Mouse (Mus musculus) liver, embryonic 14.5 days (tissue): ENCODE results near the gene Fam76a.
"Not testable (repeated sequence)": the region's sequence is repeated elsewhere in the genome, so short reads cannot be mapped to it uniquely, and the experiment has no call there.

ENCODE experiments used
- CTCF ChIP-seq: IDR thresholded peaks from 2 replicates; pipeline ENCODE4 v1.5.1; 2016; ENCODE audit warnings: antibody characterized with exemption, low read depth, control low read depth
- EP300 ChIP-seq: IDR thresholded peaks from 2 replicates; pipeline ENCODE4 v1.6.1; 2016; ENCODE audit warnings: antibody characterized with exemption, low read depth

DNA sequence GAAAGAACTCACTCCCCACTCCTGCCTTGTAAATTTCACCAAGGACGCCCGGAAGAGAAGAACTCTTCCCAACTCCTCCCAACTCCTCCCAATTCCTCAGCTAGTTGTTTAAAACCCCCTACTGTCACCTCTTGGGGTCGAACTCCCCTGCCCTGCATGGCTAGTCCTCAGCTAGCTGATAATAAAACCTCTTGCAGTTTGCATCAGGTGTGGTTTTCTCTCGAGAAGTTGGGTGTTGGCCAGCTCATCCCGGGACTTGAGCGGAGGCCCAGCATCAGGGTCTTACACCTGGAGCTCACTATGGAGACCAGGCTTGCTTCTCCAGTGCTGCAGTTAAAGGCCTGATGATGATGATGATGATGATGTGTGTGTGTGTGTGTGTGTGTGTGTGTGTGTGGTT lies 3.9 kb downstream of the Fam76a start:
- TF ChIP-seq CTCF, EP300: not testable (repeated sequence)
